Mouse (Mus musculus) embryonic facial prominence, embryonic 11.5 days (tissue): ENCODE results near the gene Axl. TPM values are rescaled to one million over a fixed set of nuclear protein-coding genes. Genes with fewer than 3 reads are reported as not detected.
A peak's percentile ranks its signal among the peaks of the same experiment; 100 is the strongest.

ENCODE experiments used
- ATAC-seq: fragments of 200-750 bp; cut with Nextera tagmentation; replicated peaks from 2 replicates; pipeline ENCODE4 v1.8.0; 2017; ENCODE audit warnings: low read depth; ENCODE audit not compliant: insufficient number of reproducible peaks, low FRiP score, low TSS enrichment
- DNase-seq: peaks from one replicate; pipeline ENCODE4 v3.0.0-alpha.2; 2015; ENCODE audit warnings: low spot score
- H3K27ac ChIP-seq: fragments of 300-500 bp; sonication (generic); replicated peaks from 2 replicates; pipeline ENCODE4 v1.5.1; 2014; ENCODE audit warnings: mild to moderate bottlenecking, low read depth, low read length, control low read depth
- H3K27me3 ChIP-seq: fragments of 300-500 bp; sonication (generic); 2 replicates; pipeline ENCODE4 v1.6.1; 2014; ENCODE audit warnings: mild to moderate bottlenecking, low read length, moderate library complexity, mixed read lengths; ENCODE audit not compliant: control insufficient read depth, insufficient read depth
- H3K36me3 ChIP-seq: fragments of 300-500 bp; sonication (generic); replicated peaks from 2 replicates; pipeline ENCODE4 v1.6.1; 2014; ENCODE audit warnings: low read depth, mild to moderate bottlenecking, low read length, moderate library complexity, mixed read lengths; ENCODE audit not compliant: control insufficient read depth, insufficient read depth
- H3K4me1 ChIP-seq: fragments of 300-500 bp; sonication (generic); 2 replicates; pipeline ENCODE4 v1.6.1; 2014; ENCODE audit warnings: low read length, mixed read lengths; ENCODE audit not compliant: control insufficient read depth, insufficient read depth
- H3K4me2 ChIP-seq: fragments of 300-500 bp; sonication (generic); 2 replicates; pipeline ENCODE4 v1.6.1; 2014; ENCODE audit warnings: low read depth, mild to moderate bottlenecking, control low read depth, low read length, moderate library complexity
- H3K4me3 ChIP-seq: fragments of 300-500 bp; sonication (generic); 2 replicates; pipeline ENCODE4 v1.5.1; 2014; ENCODE audit warnings: low read depth, low read length, control low read depth
- H3K9ac ChIP-seq: fragments of 300-500 bp; sonication (generic); replicated peaks from 2 replicates; pipeline ENCODE4 v1.6.1; 2014; ENCODE audit warnings: mild to moderate bottlenecking, control low read depth, low read length
- H3K9me3 ChIP-seq: fragments of 300-500 bp; sonication (generic); replicated peaks from 2 replicates; pipeline ENCODE4 v1.6.1; 2016; ENCODE audit warnings: mild to moderate bottlenecking, low read length, inconsistent platforms, mixed read lengths; ENCODE audit not compliant: control insufficient read depth
- WGBS: fragments of 180-500 bp; shearing (Covaris S2); extraction: QIAGEN DNeasy Blood & Tissue Kit; methylation state at CpG from one replicate; pipeline ENCODE4 v1.1.7; 2014; 5-methylcytosine and 5-hydroxymethylcytosine counted together
- polyA plus RNA-seq: library from polyadenylated mRNA; unstranded; fragments of >200 nt; fragmentation: Nextera tagmentation; extraction: Ambion mirVana; gene quantifications from 2 replicates; pipeline ENCODE4 v1.2.1, GENCODE M21; 2014

Axl gene
- polyA plus RNA-seq, 1 experiment from 2014 or later: 36.4 TPM

- Histone ChIP-seq H3K4me1 (no peaks in the 10 kb centered on the region), H3K4me3 (peak overlapping the region; percentile 39), H3K9ac (peak overlapping the region; percentile 60), H3K27me3 (no peaks in the 10 kb centered on the region), H3K9me3 (no peaks in the 10 kb centered on the region), H3K4me2 (peak overlapping the region; percentile 65), H3K36me3 (peaks cover 8% of the 10 kb centered on the region), H3K27ac (peak overlapping the region; percentile 29)
- DNase-seq (peak; percentile 91), ATAC-seq (peak; percentile 35)
- WGBS: 1% methylated on average over 18 of the region's 18 CpGs
These were observed 32.5 kb downstream of the Axl start for GRCm38 (mm10) chr7:25756011-25756410.

- H3K27ac ChIP-seq: peak overlapping the region; percentile 29
- peak overlapping the region; percentile 39 for H3K4me3 ChIP-seq
- peak; percentile 55 for ATAC-seq
- peak overlapping the region; percentile 65 for H3K4me2 ChIP-seq
- peaks cover 7% of the 10 kb centered on the region for H3K36me3 ChIP-seq
- H3K9me3 ChIP-seq: no peaks in the 10 kb centered on the region
- no peaks in the 10 kb centered on the region for H3K27me3 ChIP-seq
- under 1% methylated on average over 15 of the region's 15 CpGs for WGBS
- H3K4me1 ChIP-seq: no peaks in the 10 kb centered on the region
- peak; percentile 79 for DNase-seq
- peak overlapping the region; percentile 60 for H3K9ac ChIP-seq
These were observed 33.1 kb downstream of the Axl start for GRCm38 (mm10) chr7:25755468-25755833.

- Histone ChIP-seq H3K27me3 (no peaks in the 10 kb centered on the region), H3K36me3 (peaks cover 5% of the 10 kb centered on the region)
- peak; percentile 99 for DNase-seq
These were observed 33.6 kb downstream of the Axl start, which contains the start of gene Hnrnpul1 for GRCm38 (mm10) chr7:25754738-25755467. Gene Hnrnpul1, minus strand, starts transcription at chr7:25754757.

GRCm38 (mm10) chr7:25754439-25754737 is 34.1 kb downstream of the Axl start:
- DNase-seq (no peak), ATAC-seq (no peak; the same call in 1 of the 2 replicates)
- H3K4me1 ChIP-seq: no peaks in the 10 kb centered on the region
- no peaks in the 10 kb centered on the region for H3K9me3 ChIP-seq
- H3K27ac ChIP-seq: peak overlapping the region; percentile 95
- H3K36me3 ChIP-seq: peaks cover 7% of the 10 kb centered on the region
- H3K4me2 ChIP-seq: peak overlapping the region; percentile 80; the same call in 1 of the 2 replicates
- peak overlapping the region; percentile 98 for H3K9ac ChIP-seq
- under 1% methylated on average over 26 of the region's 30 CpGs for WGBS
- no peaks in the 10 kb centered on the region for H3K27me3 ChIP-seq
- H3K4me3 ChIP-seq: peak overlapping the region; percentile 98

More at GRCm38 (mm10) chr7:25754738-25755467, 33.6 kb downstream of the Axl start, which contains the start of gene Hnrnpul1:
- WGBS: under 1% methylated on average over 55 of the region's 55 CpGs
- no peaks in the 10 kb centered on the region for H3K4me1 ChIP-seq
- H3K4me3 ChIP-seq: peak within 1 kb of the TSS; percentile 98
- no peaks in the 10 kb centered on the region for H3K9me3 ChIP-seq
- peak within 1 kb of the TSS; percentile 98 for H3K9ac ChIP-seq
- H3K4me2 ChIP-seq: peak within 1 kb of the TSS; percentile 80
- H3K27ac ChIP-seq: peak within 1 kb of the TSS; percentile 95
- peak; percentile 94 for ATAC-seq

DNA sequence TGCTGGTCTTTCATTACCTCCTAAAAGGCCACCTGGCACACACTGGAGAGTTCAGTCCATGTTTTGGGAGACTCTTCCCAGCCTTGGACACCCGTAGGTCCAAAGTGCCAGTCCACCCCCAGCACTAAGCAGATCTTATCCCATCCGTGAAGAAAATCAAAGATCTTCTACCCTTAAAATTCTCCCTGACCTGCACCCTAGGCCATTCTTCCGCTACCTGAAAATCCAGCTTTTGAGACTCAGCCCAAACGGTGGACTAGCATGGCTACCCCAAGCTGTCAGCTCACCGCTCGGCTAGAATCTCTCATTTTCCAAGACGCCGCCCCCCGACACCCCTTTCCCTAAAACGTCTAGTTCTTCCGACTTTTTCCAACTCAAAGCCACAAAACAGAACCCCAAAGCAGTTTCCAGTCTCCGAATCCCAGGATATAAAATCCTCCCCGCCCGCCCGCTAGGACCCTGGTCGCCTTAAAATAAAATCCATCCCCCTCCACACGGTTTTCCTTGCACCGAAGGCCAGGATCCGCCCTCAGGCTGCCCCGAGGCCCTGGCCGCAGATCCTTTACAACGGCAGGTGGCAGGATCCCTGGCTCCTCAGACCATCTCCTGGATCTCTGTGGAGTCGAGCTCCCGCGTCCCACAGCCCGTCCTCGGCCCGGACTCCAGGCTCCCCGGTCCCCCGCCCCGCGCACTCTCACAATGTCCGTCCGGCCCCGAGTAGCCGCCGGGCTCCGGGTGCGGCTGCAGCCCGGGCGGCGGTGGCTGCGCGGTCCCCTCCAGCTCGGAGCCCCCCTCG is 34.7 kb downstream of the Axl start:
- Histone ChIP-seq H3K27ac (peak overlapping the region; percentile 95), H3K4me3 (peak overlapping the region; percentile 98), H3K4me2 (peak overlapping the region; percentile 80), H3K36me3 (peaks cover 7% of the 10 kb centered on the region), H3K27me3 (no peaks in the 10 kb centered on the region), H3K9ac (peak overlapping the region; percentile 98), H3K9me3 (no peaks in the 10 kb centered on the region), H3K4me1 (no peaks in the 10 kb centered on the region)
- DNase-seq (peak; percentile 14), ATAC-seq (no peak)
- 2% methylated on average over 46 of the region's 46 CpGs for WGBS

DNA sequence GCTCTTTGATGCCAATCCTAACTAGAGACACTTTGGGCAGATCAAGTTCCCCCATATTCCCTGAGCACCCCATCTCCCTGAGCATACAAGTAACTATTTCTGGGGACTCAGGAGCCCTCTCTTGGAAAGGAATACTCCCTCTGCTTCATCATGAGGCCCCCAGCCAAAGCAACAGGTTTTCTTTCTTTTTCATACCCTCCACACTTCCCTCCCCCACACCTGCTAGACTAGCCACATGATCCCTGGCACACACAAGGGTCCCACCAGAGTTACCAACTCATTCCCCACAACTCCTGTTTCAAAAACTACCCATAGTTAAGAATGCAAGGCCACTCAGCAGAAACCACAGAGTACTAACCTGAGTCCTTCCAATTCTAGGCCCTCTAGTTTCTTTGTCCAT is 35.4 kb downstream of the Axl start:
- H3K36me3 ChIP-seq: peaks cover 10% of the 10 kb centered on the region; the same call in 1 of the 2 replicates
- ATAC-seq (no peak), DNase-seq (no peak)
- peak overlapping the region; percentile 98 for H3K4me3 ChIP-seq
- H3K9ac ChIP-seq: peak overlapping the region; percentile 98
- no peaks in the 10 kb centered on the region for H3K27me3 ChIP-seq
- H3K4me1 ChIP-seq: no peaks in the 10 kb centered on the region
- H3K9me3 ChIP-seq: no peaks in the 10 kb centered on the region
- no peak overlapping the region for H3K27ac ChIP-seq
- H3K4me2 ChIP-seq: peak overlapping the region; percentile 80

DNA sequence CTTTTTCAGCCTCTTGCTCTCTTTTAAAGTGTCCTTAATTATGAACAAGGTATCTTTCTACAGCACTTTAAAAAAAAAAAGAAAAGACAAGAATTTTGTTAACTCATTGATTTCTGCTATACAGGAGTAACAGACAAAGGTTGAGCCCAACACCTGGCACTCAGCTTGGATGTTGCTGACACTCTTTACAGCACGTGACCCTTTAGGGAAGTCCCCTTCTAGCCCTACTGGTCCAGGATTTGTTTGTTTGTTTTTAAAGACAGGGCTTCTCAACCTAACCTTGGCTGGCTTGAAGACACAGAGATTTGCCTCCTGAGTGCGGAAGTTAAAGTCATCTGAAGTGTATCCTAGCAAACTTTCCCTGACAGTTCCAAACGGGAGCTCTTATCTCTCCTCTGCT is 41.7 kb downstream of the Axl start:
- Histone ChIP-seq H3K4me3 (no peak overlapping the region), H3K4me2 (no peak overlapping the region), H3K27me3 (no peaks in the 10 kb centered on the region), H3K9me3 (no peaks in the 10 kb centered on the region), H3K36me3 (peaks cover 33% of the 10 kb centered on the region), H3K9ac (no peak overlapping the region), H3K4me1 (no peaks in the 10 kb centered on the region), H3K27ac (no peak overlapping the region)
- ATAC-seq (no peak), DNase-seq (no peak)
- 82% methylated on average over 3 of the region's 3 CpGs for WGBS

- H3K4me3 ChIP-seq: no peak overlapping the region
- ATAC-seq: no peak
- no peak for DNase-seq
- 91% methylated on average over 3 of the region's 3 CpGs for WGBS
- H3K4me2 ChIP-seq: no peak overlapping the region
- no peaks in the 10 kb centered on the region for H3K9me3 ChIP-seq
- no peaks in the 10 kb centered on the region for H3K4me1 ChIP-seq
- H3K27me3 ChIP-seq: no peaks in the 10 kb centered on the region
- no peak overlapping the region for H3K27ac ChIP-seq
- peaks cover 27% of the 10 kb centered on the region for H3K36me3 ChIP-seq
- no peak overlapping the region for H3K9ac ChIP-seq
These were observed 50.2 kb downstream of the Axl start for GRCm38 (mm10) chr7:25738277-25738676.
